In genomic region chr6:127680784-127681183, GRCm38 (mm10) we compare ENCODE assay signal across 24 mouse cellular contexts.
"Had no signal": no experiment of that assay in that cellular context is flagged by ENCODE, and none has a peak within 500 bp of the region (broad histone marks: within the 10 kb centered on the region; RNA-seq: fewer than 3 reads in every experiment).

No protein-coding gene starts in this region.

- ATAC-seq: hindbrain, embryonic 16.5 days; inflammation-experienced regulatory T-cells, adult 6 months; liver, embryonic 12.5 days had no signal

- H3K36me3 ChIP-seq: heart, embryonic 13.5 days; heart, embryonic 15.5 days; hindbrain, embryonic 12.5 days; limb, embryonic 13.5 days; limb, embryonic 15.5 days; liver, embryonic 12.5 days had no signal

- H3K9ac ChIP-seq: heart, embryonic 13.5 days; heart, embryonic 15.5 days; hindbrain, embryonic 12.5 days; hindbrain, embryonic 14.5 days; limb, embryonic 13.5 days; limb, embryonic 15.5 days; liver, embryonic 12.5 days; liver, embryonic 14.5 days had no signal

- H3K4me1 ChIP-seq: heart, embryonic 15.5 days; limb, embryonic 13.5 days; limb, embryonic 15.5 days; liver, embryonic 12.5 days had no signal

- H3K27me3 ChIP-seq: hindbrain, embryonic 12.5 days; limb, embryonic 13.5 days; limb, embryonic 15.5 days; liver, embryonic 12.5 days had no signal

- H3K4me2 ChIP-seq: heart, embryonic 11.5 days; heart, embryonic 13.5 days; heart, embryonic 15.5 days; hindbrain, embryonic 12.5 days; hindbrain, embryonic 14.5 days; limb, embryonic 13.5 days; limb, embryonic 15.5 days; liver, embryonic 12.5 days had no signal

- DNase-seq: gastrocnemius, postnatal 14 days; gastrocnemius, postnatal 36 days; heart, adult 11 months; heart, adult 2 months; heart, postnatal 14 days; heart, postnatal 36 days; kidney, adult 11 months; kidney, adult 2 months; kidney, postnatal 10 days; kidney, postnatal 25 days; layer of hippocampus, adult 9-11 months; layer of hippocampus, postnatal 36 days; left cerebral cortex, postnatal 4 days had no signal

- H3K4me3 ChIP-seq: heart, adult 2 months; heart, embryonic 13.5 days; heart, embryonic 15.5 days; hindbrain, embryonic 12.5 days; limb, embryonic 13.5 days; limb, embryonic 15.5 days; liver, embryonic 12.5 days had no signal

- H3K27ac ChIP-seq: heart, adult 2 months; heart, embryonic 13.5 days; heart, embryonic 15.5 days; hindbrain, embryonic 12.5 days; hindbrain, embryonic 14.5 days; limb, embryonic 13.5 days; limb, embryonic 15.5 days; liver, embryonic 12.5 days; liver, embryonic 14.5 days had no signal

- H3K9me3 ChIP-seq: heart, embryonic 13.5 days; heart, embryonic 15.5 days; hindbrain, embryonic 12.5 days; limb, embryonic 13.5 days; limb, embryonic 15.5 days; liver, embryonic 12.5 days had no signal
